Mouse (Mus musculus): ENCODE data around the gene Mcemp1.

Gene Mcemp1

DNA sequence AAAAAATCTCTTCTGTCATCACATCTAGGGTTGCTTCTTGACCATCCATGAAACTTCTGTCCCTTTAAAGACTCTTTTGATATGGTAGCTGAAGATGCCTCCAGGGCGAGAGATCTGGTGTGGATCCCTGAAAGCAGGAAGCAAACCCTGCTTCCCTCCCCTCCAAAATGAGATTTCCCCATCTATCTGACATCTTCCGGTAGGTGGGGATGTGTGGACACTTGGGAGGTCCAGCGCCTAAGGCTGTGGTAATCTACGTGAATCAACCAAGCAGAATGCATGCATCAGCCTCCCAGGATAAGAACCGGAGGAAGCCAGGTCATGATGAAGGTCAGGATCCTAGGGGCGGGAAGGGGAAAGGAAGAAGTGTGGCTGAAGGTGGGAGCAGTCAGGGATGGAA is at the start of gene Mcemp1:
TSS of gene Mcemp1 (plus strand) at position 248 of the 400 bp plus-strand sequence.
- no peak for DNase-seq (ENCODE audit: low spot score in 2 of 2)

GRCm38 (mm10) chr8:3621199-3621970 is 44.2 kb upstream of the Mcemp1 start, which contains the start of the genes Xab2 and Pet100:
Gene Xab2, minus strand, starts transcription at chr8:3621316.
Gene Pet100, plus strand, starts transcription at chr8:3621548.
- DNase-seq (ENCODE audit: low spot score in 2 of 2): peak; percentile 99

DNA sequence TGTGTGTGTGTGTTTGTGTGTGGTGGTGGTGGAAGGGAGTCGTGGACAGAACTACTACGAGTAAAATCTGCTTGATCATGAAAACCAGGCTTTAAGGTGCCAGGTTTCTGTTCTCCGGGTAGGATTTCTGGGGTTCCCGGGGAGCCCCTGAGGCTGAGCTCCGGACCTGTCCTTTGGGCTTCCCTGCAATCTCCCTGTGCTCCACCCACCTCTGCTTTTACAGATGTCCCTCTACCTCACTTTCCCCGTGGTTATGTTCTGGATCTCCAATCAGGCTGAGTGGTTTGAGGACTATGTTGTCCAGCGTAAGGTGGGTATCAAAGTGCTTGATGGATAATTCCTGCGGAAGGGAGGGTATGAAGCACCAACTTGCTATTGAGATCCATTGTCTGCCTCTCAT is 43.4 kb upstream of the Mcemp1 start:
- no peak for DNase-seq (ENCODE audit: low spot score in 2 of 2)

- DNase-seq (ENCODE audit: low spot score in 2 of 2): no peak
These were observed 40.1 kb upstream of the Mcemp1 start, which contains the start of gene Pcp2 for GRCm38 (mm10) chr8:3625445-3625844. Gene Pcp2, minus strand, starts transcription at chr8:3625545.

DNA sequence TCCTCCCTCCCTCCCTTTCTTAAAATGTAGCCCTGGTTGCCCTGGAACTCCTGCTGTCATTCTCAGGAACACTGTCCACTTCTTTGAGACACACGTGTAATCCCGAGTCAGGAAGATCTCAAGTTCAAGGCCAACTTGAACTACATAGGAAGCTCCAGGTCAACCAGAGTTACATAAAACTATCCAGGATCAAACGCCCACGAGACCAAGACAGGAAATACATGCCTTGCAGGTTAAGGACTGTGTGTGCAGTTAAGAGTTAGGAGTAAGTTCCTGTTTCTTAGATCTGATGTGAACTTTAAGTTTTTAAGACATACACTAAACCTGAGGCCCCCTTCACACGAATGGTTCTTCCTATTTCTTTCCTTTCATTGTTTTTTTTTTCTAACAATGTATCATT is 38.6 kb upstream of the Mcemp1 start:
- no peak for DNase-seq (ENCODE audit: low spot score in 2 of 2)

GRCm38 (mm10) chr8:3628014-3628413 is 37.5 kb upstream of the Mcemp1 start:
- DNase-seq (ENCODE audit: low spot score in 2 of 2): peak; percentile 26 to 62

DNA sequence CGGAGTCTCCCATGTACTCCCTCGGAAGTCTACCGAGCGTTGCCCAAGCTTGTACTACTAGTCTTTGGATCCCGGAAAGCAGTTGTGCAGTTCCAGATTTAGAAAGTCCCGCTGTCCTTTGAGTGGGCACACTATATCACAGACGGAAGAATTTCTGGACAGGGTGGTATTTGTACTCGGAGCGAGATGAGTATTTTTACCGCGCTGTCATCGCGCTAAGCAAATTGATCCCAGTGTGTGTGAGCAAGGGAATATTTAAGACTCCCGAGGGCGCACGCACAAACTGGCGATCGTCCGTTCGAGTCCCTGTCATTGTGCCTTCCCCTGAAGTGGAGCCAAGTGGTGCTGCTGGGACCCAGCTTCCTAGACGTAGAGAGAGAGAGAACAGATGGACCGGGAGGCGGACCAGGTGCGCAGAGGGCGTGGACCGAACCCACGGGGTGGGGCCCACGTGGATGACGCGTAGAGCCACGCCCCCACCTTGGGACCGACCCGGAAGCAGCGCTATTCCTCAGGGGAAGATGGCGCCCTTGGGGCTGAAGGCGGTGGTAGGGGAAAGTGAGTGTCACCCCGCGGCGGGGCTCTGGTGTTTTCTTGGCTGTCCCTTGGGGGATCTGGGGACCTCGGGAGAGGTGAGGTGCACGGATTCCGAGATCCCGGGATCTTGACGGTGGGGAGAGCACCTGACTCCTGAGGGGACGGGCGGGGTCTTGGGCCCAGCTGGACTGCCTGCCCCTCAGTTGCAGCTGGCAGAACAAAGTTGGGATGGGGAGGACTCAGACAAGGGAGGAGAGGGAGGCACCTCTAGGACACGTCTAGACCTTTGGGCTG is 34.7 kb upstream of the Mcemp1 start, which contains the start of gene Stxbp2:
TSS of gene Stxbp2 (plus strand) at position 309 of the 831 bp plus-strand sequence.
- peak; percentile 73 to 86 for DNase-seq (ENCODE audit: low spot score in 2 of 2)

DNA sequence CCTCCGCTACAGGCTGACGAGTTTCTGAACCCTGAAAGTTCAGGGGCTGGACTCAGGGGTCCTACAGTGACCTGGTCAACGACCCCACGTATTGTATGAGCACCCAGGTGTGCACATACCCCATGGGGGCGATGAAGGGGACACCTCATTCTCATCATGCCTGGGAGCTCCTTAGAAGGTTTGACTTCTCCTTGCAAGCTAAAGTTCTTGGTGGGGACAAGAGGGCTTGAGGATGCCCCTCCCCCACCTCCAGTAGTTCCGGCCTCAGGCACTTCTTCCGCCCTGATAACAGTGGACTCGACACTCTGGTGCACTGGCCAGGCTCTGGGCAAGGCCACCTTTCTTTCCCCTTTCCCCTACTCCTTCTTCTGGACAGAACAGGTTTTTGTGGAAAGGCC is 34.1 kb upstream of the Mcemp1 start:
- peak in 1 of 2 experiments; percentile 10 for DNase-seq (ENCODE audit: low spot score in 2 of 2)

GRCm38 (mm10) chr8:3645804-3646203 is 19.8 kb upstream of the Mcemp1 start:
- DNase-seq (ENCODE audit: low spot score in 2 of 2): peak; percentile 25 to 60

DNA sequence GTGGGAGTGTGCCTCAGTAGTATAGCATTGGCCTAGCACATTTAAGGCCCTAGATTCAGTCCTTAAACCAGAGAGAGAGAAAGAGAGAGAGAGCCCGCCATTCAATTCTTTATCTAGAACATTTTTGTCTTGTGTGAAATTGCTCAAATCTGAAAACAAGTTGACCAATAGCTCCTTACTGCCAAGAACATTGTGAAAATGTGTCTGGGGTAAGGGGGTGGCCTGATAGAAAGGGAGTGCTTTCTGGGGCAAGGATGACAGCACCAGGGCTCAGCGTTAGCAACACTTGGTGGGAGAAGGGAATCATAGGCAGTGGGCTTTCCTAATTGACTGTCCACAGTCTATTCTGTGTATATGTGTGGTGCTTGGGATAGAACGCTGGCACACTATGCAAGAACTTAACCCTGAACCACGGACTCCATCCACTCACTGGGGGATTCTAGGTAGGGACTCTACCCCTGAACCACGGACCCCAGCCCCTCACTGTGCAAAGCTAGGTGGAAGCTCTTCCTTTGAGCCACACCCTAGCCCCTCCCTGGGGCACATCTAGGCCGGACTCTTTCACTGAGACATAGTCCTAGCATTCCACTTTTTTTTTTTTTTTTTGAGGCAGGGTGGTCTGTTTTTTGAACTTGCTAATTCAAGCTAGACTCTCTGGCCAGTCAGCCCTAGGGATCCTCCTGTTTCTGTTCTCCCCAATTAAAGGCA is 18.6 kb upstream of the Mcemp1 start:
- DNase-seq (ENCODE audit: low spot score in 2 of 2): no peak

GRCm38 (mm10) chr8:3647561-3647960 is 18.0 kb upstream of the Mcemp1 start:
- DNase-seq (ENCODE audit: low spot score in 2 of 2): no peak

DNA sequence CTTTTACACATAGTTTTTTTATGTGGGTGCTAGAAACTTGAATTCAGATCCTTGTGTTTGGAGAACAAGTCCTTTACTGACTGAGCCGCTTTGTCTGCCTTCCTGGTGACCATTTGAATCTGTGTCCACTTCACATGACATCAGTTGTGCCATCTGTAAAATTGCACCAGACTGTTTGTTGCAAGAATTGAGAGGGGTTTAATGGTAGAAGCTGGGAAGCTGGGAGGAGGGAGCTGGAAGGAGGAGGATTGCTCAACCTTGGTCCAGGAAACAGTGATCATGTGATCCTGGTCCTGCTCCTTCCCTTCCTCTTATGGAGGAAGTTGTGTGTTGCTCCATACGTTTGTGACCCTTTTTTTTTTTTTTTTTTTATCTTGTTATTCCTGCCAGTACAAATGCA is 17.3 kb upstream of the Mcemp1 start:
- DNase-seq (ENCODE audit: low spot score in 2 of 2): no peak

DNA sequence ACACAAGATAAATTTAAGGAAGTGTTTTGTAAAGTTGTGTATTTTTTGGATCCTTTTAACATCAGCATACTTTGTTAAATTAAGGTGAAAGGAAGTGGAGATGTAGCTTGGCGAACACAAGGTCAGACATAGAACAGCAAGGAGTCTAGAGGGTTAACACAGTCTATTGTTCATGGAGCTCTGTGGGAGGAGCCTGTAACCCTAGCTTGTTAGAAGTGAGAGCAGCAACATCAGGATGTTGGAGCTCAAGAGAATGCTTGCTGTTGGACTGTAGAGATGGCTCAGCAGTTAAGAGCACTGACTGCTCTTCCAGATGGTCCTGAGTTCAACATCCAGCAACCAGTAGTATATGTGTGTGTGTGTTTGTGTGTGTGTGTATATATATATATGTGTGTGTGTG is 16.6 kb upstream of the Mcemp1 start:
- no peak for DNase-seq (ENCODE audit: low spot score in 2 of 2)

DNA sequence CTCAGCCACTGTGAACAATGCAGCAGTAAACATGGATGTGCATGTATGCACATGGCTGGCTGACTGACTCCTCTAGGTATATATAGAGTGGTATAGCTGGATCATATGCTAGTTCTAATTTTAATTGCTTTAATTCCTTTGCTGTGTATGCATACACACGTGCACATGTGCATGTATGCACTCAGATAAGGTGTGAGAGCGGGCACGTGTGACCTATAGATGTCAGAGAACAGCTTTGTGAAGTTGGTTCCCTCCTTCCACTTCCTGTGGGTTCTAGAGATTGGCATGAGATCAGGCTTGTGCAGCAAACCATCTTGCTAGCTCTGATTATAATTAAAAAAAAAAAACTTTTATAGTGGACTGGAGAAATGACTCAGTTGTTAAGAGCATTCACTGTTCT is 12.7 kb upstream of the Mcemp1 start:
- DNase-seq (ENCODE audit: low spot score in 2 of 2): no peak

DNA sequence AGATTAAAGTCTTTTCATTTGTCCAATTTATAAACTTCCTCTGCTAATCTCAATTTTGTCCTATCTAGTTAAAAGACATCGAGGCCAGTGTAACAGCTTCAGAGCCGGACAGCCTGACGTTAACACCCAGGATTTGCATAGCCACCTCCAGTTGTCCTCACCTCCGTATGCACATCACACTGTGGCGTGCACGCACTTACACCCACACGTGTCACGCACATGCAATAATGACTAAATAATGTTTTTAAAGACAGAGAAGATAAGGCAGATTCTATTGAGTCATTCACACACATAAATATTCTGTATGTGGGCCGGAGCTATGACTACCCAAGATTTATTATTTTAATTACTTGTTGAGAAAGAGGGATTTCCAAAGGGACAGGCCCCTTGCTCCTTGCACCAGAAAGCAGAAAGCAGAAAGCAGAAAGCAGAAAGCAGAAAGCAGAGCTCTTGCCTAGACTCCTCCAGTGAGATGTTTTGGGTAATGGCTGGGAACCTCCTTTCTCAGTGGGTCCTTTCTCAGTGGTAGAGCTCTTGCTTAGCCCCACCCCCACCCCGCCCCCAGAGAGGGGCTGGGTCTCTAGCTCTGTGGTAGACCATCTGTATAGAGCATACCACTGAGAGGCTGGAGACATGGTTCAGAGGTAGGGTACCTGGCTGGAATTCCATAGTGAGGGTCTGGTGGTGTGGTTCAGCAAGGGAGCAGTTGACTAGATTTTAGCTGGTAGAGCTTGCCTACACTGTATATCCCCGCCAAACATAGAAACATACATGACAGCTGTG is 10.6 kb upstream of the Mcemp1 start:
- DNase-seq (ENCODE audit: low spot score in 2 of 2): no peak

DNA sequence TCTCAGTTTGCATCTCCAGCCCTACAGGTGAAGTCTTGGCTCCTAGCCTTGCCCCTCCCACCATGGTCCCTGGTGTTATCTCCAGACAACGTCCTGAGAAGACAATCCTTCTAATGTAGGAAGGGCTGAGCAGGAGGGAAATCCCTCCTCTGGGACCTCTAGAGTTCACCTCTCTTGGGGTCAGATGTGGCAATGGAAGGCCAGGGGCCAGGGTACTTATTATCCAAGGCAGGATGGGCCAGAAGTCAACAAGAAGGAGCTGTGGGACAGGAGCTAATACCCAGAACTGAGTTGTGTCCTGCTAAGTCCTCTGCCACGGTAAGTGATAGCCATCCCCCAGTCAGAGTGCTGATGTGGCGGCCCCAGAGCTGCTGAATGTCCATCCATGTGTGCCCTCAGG is 10.0 kb upstream of the Mcemp1 start, which contains the start of gene Retn:
TSS of gene Retn (plus strand) at position 245 of the 400 bp plus-strand sequence.
- no peak for DNase-seq (ENCODE audit: low spot score in 2 of 2)

DNA sequence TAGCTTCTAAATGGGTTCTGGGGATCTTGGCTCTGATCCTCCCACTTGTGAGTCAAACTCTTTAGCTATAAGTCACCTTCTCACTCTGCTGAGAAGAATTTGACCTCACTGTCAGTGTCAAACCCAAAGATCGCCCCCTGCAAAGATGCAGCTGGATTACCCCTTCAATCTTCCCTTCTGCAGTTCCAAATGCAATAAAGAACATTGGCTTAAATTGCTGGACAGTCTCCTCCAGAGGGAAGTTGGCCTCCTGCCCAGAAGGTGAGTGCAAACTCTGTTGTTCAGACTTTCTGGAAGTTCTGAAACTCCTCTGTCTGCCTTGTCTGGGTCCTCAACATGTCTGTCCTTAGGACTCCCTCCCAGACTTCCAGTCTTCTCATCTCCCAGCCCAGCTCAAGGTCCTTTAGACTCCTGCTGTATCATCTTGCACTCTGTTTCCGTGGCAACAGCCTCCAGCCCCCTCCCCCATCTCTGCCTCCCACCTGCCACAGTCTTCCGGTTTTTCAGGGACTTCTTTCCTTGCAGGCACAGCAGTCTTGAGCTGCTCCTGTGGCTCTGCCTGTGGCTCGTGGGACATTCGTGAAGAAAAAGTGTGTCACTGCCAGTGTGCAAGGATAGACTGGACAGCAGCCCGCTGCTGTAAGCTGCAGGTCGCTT is 8.7 kb upstream of the Mcemp1 start:
- no peak for DNase-seq (ENCODE audit: low spot score in 2 of 2)

DNA sequence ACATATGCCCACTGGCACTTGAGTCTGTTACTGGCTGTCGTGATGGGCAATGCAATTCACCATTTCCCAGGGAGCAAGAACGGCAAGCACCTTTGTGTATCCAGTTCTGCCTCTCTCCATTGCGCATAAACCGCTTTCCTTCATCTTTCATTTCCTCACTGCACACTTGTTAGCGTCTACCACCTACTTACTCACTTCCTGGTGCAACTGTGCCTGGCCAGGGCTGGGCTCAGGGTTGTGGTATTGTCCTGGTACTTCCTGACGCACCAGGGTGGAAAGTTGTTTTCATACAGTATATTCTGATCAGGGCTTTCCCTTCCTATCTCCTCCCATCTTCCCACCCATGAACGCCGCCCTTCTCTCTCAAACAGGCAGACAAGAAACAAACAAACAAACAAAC is 4.7 kb upstream of the Mcemp1 start:
- DNase-seq (ENCODE audit: low spot score in 2 of 2): no peak

DNA sequence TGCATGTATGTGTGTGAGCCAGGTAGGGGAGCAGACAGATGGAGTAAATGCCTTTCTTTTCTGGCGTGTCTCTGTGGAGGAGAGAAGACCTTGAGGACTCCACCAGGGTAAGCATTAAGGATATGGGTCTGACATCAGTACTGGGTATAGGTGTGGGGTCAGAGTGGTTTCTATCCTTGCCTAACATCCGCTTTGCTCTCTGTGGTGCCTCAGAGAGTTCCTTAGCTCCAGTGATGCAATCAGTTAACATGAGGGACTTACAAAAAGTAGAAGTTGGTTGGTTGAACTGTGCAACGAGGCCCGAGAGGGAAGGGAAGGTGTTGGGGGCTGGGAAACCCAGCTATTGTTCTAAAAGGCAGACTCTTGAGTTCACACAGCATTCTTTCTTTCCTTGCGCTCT is 1.1 kb upstream of the Mcemp1 start:
- no peak for DNase-seq (ENCODE audit: low spot score in 2 of 2)

GRCm38 (mm10) chr8:3670388-3670787 is 4.8 kb downstream of the Mcemp1 start:
- peak; percentile 50 to 51 for DNase-seq (ENCODE audit: low spot score in 2 of 2)

Data from natural killer cell, adult 2 months (primary cell).